Mouse (Mus musculus) liver, postnatal 0 days (tissue): Measurements from ENCODE around the gene Gm49486. TPM values are rescaled to one million over a fixed set of nuclear protein-coding genes. Genes with fewer than 3 reads are reported as not detected.

ENCODE experiments used
- ATAC-seq: fragments of 200-750 bp; cut with Nextera tagmentation; 2 replicates; pipeline ENCODE4 v1.8.0; 2017; ENCODE audit warnings: mild to moderate bottlenecking, moderate library complexity
- DNase-seq: peaks from one replicate; pipeline ENCODE4 v3.0.0-alpha.2; 2016
- H3K27ac ChIP-seq: fragments of 300-500 bp; sonication (generic); 2 replicates; pipeline ENCODE4 v1.5.1; 2014; ENCODE audit warnings: antibody characterized with exemption, moderate library complexity, mild to moderate bottlenecking, low read depth
- H3K27me3 ChIP-seq: fragments of 300-500 bp; sonication (generic); 2 replicates; pipeline ENCODE4 v1.6.1; 2014; ENCODE audit warnings: low read length, control low read depth, mixed read lengths; ENCODE audit not compliant: insufficient read depth
- H3K36me3 ChIP-seq: fragments of 300-500 bp; sonication (generic); replicated peaks from 2 replicates; pipeline ENCODE4 v1.6.1; 2014; ENCODE audit warnings: mild to moderate bottlenecking, control low read depth, low read length, moderate library complexity, mixed read lengths; ENCODE audit not compliant: insufficient read depth
- H3K4me1 ChIP-seq: fragments of 300-500 bp; sonication (generic); 2 replicates; pipeline ENCODE4 v1.6.1; 2014; ENCODE audit warnings: antibody characterized with exemption, mild to moderate bottlenecking, control low read depth; ENCODE audit not compliant: insufficient read depth
- H3K4me2 ChIP-seq: fragments of 300-500 bp; sonication (generic); 2 replicates; pipeline ENCODE4 v1.6.1; 2014; ENCODE audit warnings: low read depth, mild to moderate bottlenecking, low read length, moderate library complexity, mixed read lengths
- H3K4me3 ChIP-seq: fragments of 300-500 bp; sonication (generic); 2 replicates; pipeline ENCODE4 v1.5.1; 2014; ENCODE audit warnings: low read depth, low read length
- H3K9ac ChIP-seq: fragments of 300-500 bp; sonication (generic); replicated peaks from 2 replicates; pipeline ENCODE4 v1.6.1; 2014; ENCODE audit warnings: mild to moderate bottlenecking, moderate library complexity
- H3K9me3 ChIP-seq: fragments of 300-500 bp; sonication (generic); 2 replicates; pipeline ENCODE4 v1.6.1; 2016; ENCODE audit warnings: mild to moderate bottlenecking, control low read depth, low read length, mixed read lengths
- CTCF ChIP-seq: sonication (generic); IDR thresholded peaks from 2 replicates; pipeline ENCODE4 v1.5.1; 2016; ENCODE audit warnings: antibody characterized with exemption, low read depth
- EP300 ChIP-seq: IDR thresholded peaks from 2 replicates; pipeline ENCODE4 v1.6.1; 2016; ENCODE audit warnings: antibody characterized with exemption, low read depth, mild to moderate bottlenecking
- WGBS: fragments of 180-500 bp; shearing (Covaris S2); extraction: QIAGEN DNeasy Blood & Tissue Kit; methylation state at CpG from one replicate; pipeline ENCODE4 v1.1.7; 2014; ENCODE audit not compliant: insufficient replicate concordance; 5-methylcytosine and 5-hydroxymethylcytosine counted together
- polyA plus RNA-seq: library from polyadenylated mRNA; unstranded; fragments of >200 nt; fragmentation: Nextera tagmentation; extraction: Ambion mirVana; gene quantifications from 2 replicates; pipeline ENCODE4 v1.2.1, GENCODE M21; 2015

The Gm49486 gene
- polyA plus RNA-seq, 1 experiment from 2014 or later = 0.08 TPM

- H3K4me2 ChIP-seq = no peak overlapping the region
- peaks cover 3% of the 10 kb centered on the region; the same call in 1 of the 2 replicates for H3K4me1 ChIP-seq
- no peak overlapping the region for H3K27ac ChIP-seq
- no peak for TF ChIP-seq EP300
- TF ChIP-seq CTCF = no peak
- WGBS = 83% methylated on average over 12 of the region's 12 CpGs
- H3K27me3 ChIP-seq = no peaks in the 10 kb centered on the region
- H3K36me3 ChIP-seq = peaks cover 11% of the 10 kb centered on the region; the same call in 1 of the 2 replicates
- no peaks in the 10 kb centered on the region for H3K9me3 ChIP-seq
- no peak for DNase-seq
- no peak overlapping the region for H3K4me3 ChIP-seq
- no peak overlapping the region for H3K9ac ChIP-seq
- no peak for ATAC-seq
These were observed 60.2 kb downstream of the Gm49486 start for GRCm38 (mm10) chr15:79289441-79289840.

GRCm38 (mm10) chr15:79290340-79290739, 61.1 kb downstream of the Gm49486 start:
- DNase-seq (no peak), ATAC-seq (no peak)
- Histone ChIP-seq H3K27me3 (no peaks in the 10 kb centered on the region), H3K27ac (no peak overlapping the region), H3K4me2 (no peak overlapping the region), H3K36me3 (peaks cover 11% of the 10 kb centered on the region; the same call in 1 of the 2 replicates), H3K9me3 (no peaks in the 10 kb centered on the region), H3K4me3 (no peak overlapping the region), H3K9ac (no peak overlapping the region), H3K4me1 (no peaks in the 10 kb centered on the region)
- TF ChIP-seq EP300 (no peak), CTCF (peak; percentile 22; the same call in 1 of the 2 replicates)
- WGBS = 80% methylated on average over 3 of the region's 3 CpGs

- 84% methylated on average over 9 of the region's 9 CpGs for WGBS
These were observed 63.6 kb downstream of the Gm49486 start for GRCm38 (mm10) chr15:79292779-79293178.

GRCm38 (mm10) chr15:79298553-79298952, 69.4 kb downstream of the Gm49486 start:
- Histone ChIP-seq H3K36me3 (peaks cover 7% of the 10 kb centered on the region; the same call in 1 of the 2 replicates), H3K4me2 (no peak overlapping the region), H3K27ac (no peak overlapping the region), H3K9me3 (no peaks in the 10 kb centered on the region), H3K27me3 (no peaks in the 10 kb centered on the region), H3K4me3 (no peak overlapping the region), H3K4me1 (no peaks in the 10 kb centered on the region), H3K9ac (no peak overlapping the region)
- no peak for TF ChIP-seq EP300
- TF ChIP-seq CTCF = no peak
- DNase-seq (no peak), ATAC-seq (no peak)
- WGBS = 85% methylated on average over 6 of the region's 6 CpGs

More at GRCm38 (mm10) chr15:79292779-79293178, 63.6 kb downstream of the Gm49486 start:
- H3K27ac ChIP-seq = no peak overlapping the region
- DNase-seq (no peak), ATAC-seq (no peak)
- H3K9me3 ChIP-seq = no peaks in the 10 kb centered on the region
- no peak overlapping the region for H3K4me2 ChIP-seq
- H3K4me3 ChIP-seq = no peak overlapping the region
- peaks cover 9% of the 10 kb centered on the region; the same call in 1 of the 2 replicates for H3K36me3 ChIP-seq
- H3K27me3 ChIP-seq = no peaks in the 10 kb centered on the region
- no peak overlapping the region for H3K9ac ChIP-seq
- no peaks in the 10 kb centered on the region for H3K4me1 ChIP-seq
- TF ChIP-seq CTCF = no peak
- no peak for TF ChIP-seq EP300

- WGBS = 85% methylated on average over 2 of the region's 2 CpGs
- DNase-seq (no peak), ATAC-seq (no peak)
These were observed 70.5 kb downstream of the Gm49486 start for GRCm38 (mm10) chr15:79299563-79300155.

GRCm38 (mm10) chr15:79303725-79304124, 74.5 kb downstream of the Gm49486 start:
- Histone ChIP-seq H3K4me2 (no peak overlapping the region), H3K27me3 (no peaks in the 10 kb centered on the region), H3K9ac (no peak overlapping the region), H3K4me3 (no peak overlapping the region), H3K27ac (no peak overlapping the region), H3K4me1 (no peaks in the 10 kb centered on the region), H3K36me3 (peaks cover 13% of the 10 kb centered on the region), H3K9me3 (no peaks in the 10 kb centered on the region)
- ATAC-seq (no peak), DNase-seq (no peak)
- WGBS = 79% methylated on average over 8 of the region's 8 CpGs
- TF ChIP-seq EP300 = no peak
- no peak for TF ChIP-seq CTCF

More at GRCm38 (mm10) chr15:79299563-79300155, 70.5 kb downstream of the Gm49486 start:
- TF ChIP-seq EP300 = no peak
- Histone ChIP-seq H3K27ac (no peak overlapping the region), H3K4me2 (no peak overlapping the region), H3K27me3 (no peaks in the 10 kb centered on the region), H3K9me3 (no peaks in the 10 kb centered on the region), H3K4me1 (no peaks in the 10 kb centered on the region), H3K36me3 (peaks cover 5% of the 10 kb centered on the region; the same call in 1 of the 2 replicates), H3K9ac (no peak overlapping the region), H3K4me3 (no peak overlapping the region)
